ENCODE assay signal across 7 mouse cellular contexts in genomic region chr3:130730189-130730653, GRCm38 (mm10). TPM values are rescaled to one million over a fixed set of nuclear protein-coding genes. Genes with fewer than 3 reads are reported as not detected.
DNase-seq lines count a peak whose midpoint lies in the region; ATAC-seq lines count a peak whose summit lies in the region.

TSS of gene Rpl34 (minus strand) at chr3:130730398.

- H3K9me3 ChIP-seq in embryonic facial prominence, embryonic 12.5 days: no peaks in the 10 kb centered on the region
- H3K9me3 ChIP-seq in limb, embryonic 11.5 days (ENCODE audit: control insufficient read depth, low read length): no peaks in the 10 kb centered on the region
- H3K9me3 ChIP-seq in midbrain, embryonic 14.5 days (ENCODE audit: control insufficient read depth, low read length): no peaks in the 10 kb centered on the region

- peak within 1 kb of the TSS; percentile 99 for H3K4me3 ChIP-seq in embryonic facial prominence, embryonic 12.5 days
- H3K4me3 ChIP-seq in limb, embryonic 11.5 days (ENCODE audit: low read depth, low read length): peak within 1 kb of the TSS; percentile 64
- H3K4me3 ChIP-seq in midbrain, embryonic 14.5 days (replicated peaks; ENCODE audit: low read depth, low read length): peak within 1 kb of the TSS; percentile 83

- peaks cover 18% of the 10 kb centered on the region for H3K4me1 ChIP-seq in embryonic facial prominence, embryonic 12.5 days
- H3K4me1 ChIP-seq in limb, embryonic 11.5 days (ENCODE audit: control insufficient read depth, insufficient read depth, low read length): 0 out of 2 replicates have a peak, but pooled peaks cover 7% of the 10 kb centered on the region
- peaks cover 17% of the 10 kb centered on the region for H3K4me1 ChIP-seq in midbrain, embryonic 14.5 days (ENCODE audit: control insufficient read depth, insufficient read depth, low read length)

- H3K27ac ChIP-seq in embryonic facial prominence, embryonic 12.5 days: peak within 1 kb of the TSS; percentile 91
- H3K27ac ChIP-seq in limb, embryonic 11.5 days (replicated peaks; ENCODE audit: low read depth, low read length): peak within 1 kb of the TSS; percentile 32
- H3K27ac ChIP-seq in midbrain, embryonic 14.5 days (replicated peaks; ENCODE audit: low read depth, low read length): peak within 1 kb of the TSS; percentile 90

- no peaks in the 10 kb centered on the region for H3K27me3 ChIP-seq in embryonic facial prominence, embryonic 12.5 days
- no peaks in the 10 kb centered on the region for H3K27me3 ChIP-seq in limb, embryonic 11.5 days (ENCODE audit: control insufficient read depth, insufficient read depth, low read length)
- H3K27me3 ChIP-seq in midbrain, embryonic 14.5 days (ENCODE audit: control insufficient read depth, insufficient read depth, low read length): no peaks in the 10 kb centered on the region

- ATAC-seq in embryonic facial prominence, embryonic 12.5 days (ENCODE audit: insufficient number of reproducible peaks, insufficient read depth, low FRiP score, low TSS enrichment): peak; percentile 99
- peak; percentile 98 for ATAC-seq in limb, embryonic 11.5 days (ENCODE audit: insufficient number of reproducible peaks, low FRiP score, low TSS enrichment, low read depth)
- peak; percentile 99 for ATAC-seq in midbrain, embryonic 14.5 days (ENCODE audit: low FRiP score, low TSS enrichment)

- DNase-seq in adrenal gland, postnatal 25 days: peak; percentile 92
- DNase-seq in heart, adult 11 months: peak; percentile 99
- DNase-seq in kidney, adult 18-20 months: peak; percentile 94
- peak; percentile 95 for DNase-seq in limb, embryonic 11.5 days (ENCODE audit: low spot score)
- peak; percentile 99 for DNase-seq in midbrain, embryonic 14.5 days
- DNase-seq in spleen, adult 18-20 months: peak; percentile 87 to 89

- under 1% methylated on average over 45 of the region's 45 CpGs for WGBS in embryonic facial prominence, embryonic 12.5 days
- 0% methylated on average over 45 of the region's 45 CpGs for WGBS in limb, embryonic 11.5 days
- under 1% methylated on average over 45 of the region's 45 CpGs for WGBS in midbrain, embryonic 14.5 days

- H3K36me3 ChIP-seq in embryonic facial prominence, embryonic 12.5 days: peaks cover 35% of the 10 kb centered on the region
- H3K36me3 ChIP-seq in limb, embryonic 11.5 days (ENCODE audit: control insufficient read depth, insufficient read depth, low read length): peaks cover 23% of the 10 kb centered on the region
- peaks cover 38% of the 10 kb centered on the region for H3K36me3 ChIP-seq in midbrain, embryonic 14.5 days (ENCODE audit: control insufficient read depth, insufficient read depth, low read length)

- peak within 1 kb of the TSS; percentile 74 for H3K4me2 ChIP-seq in embryonic facial prominence, embryonic 12.5 days (replicated peaks)
- peak within 1 kb of the TSS; percentile 69 for H3K4me2 ChIP-seq in limb, embryonic 11.5 days (ENCODE audit: low read depth, severe bottlenecking)
- peak within 1 kb of the TSS; percentile 83 for H3K4me2 ChIP-seq in midbrain, embryonic 14.5 days (ENCODE audit: low read length)

- peak within 1 kb of the TSS; percentile 99 for H3K9ac ChIP-seq in embryonic facial prominence, embryonic 12.5 days
- H3K9ac ChIP-seq in limb, embryonic 11.5 days (ENCODE audit: low read length): peak within 1 kb of the TSS; percentile 90
- peak within 1 kb of the TSS; percentile 78 for H3K9ac ChIP-seq in midbrain, embryonic 14.5 days (replicated peaks; ENCODE audit: low read length)

RNA-seq across cellular contexts. Expression of gene Rpl34, which starts in this region (rescaled TPM):
- total RNA-seq in adrenal gland, postnatal 25 days (2021): 602 and 744 TPM in 2 replicates
- polyA plus RNA-seq in embryonic facial prominence, embryonic 12.5 days (2016; fragmentation: Nextera tagmentation; extraction: Ambion mirVana): 842 and 900 TPM in 2 replicates
- polyA plus RNA-seq in limb, embryonic 11.5 days (2014; fragmentation: Nextera tagmentation; extraction: Ambion mirVana): 901 and 917 TPM in 2 replicates
- 612 and 730 TPM in 2 replicates for polyA plus RNA-seq in midbrain, embryonic 14.5 days (2014; fragmentation: Nextera tagmentation; extraction: Ambion mirVana)

Comparison
In these comparisons a context has a peak if more than half of its experiments do, and no peak if none do; other contexts are left out.
1. Peak in every context shown above with its lines: DNase-seq, ATAC-seq, H3K4me3 ChIP-seq and H3K27ac ChIP-seq.
2. H3K27ac ChIP-seq: peak in every context shown above with its lines; median percentile 91 in embryonic facial prominence, embryonic 12.5 days; 90 in midbrain, embryonic 14.5 days; 32 in limb, embryonic 11.5 days.